Mouse (Mus musculus): ENCODE measurements at regions not wholly inside any gene's neighbourhood (a gene's known extent, or its start where the extent isn't known, plus 50 kb on each side); places are given as distances from the start of the nearest gene placed in this dataset.

DNA sequence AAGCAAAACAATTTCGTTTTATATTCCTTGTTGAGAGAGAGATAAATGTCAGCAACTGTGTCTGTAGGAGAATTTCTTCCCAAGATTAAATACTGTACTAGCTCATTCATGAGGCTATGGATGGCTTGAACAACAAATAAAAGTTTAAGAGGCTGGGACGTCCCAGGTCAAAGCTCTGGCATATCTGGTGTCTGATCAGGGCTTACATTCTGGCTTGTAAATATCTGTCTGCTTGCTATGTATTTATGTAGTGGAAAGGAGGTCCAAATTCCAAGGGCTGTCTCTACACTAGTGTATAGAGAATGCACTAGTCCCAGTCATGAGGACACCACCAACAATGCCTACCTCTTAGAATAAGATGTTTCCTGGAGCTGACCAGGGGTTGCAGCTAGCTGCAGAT, 332.4 kb downstream of the Pdgfc start:
- Histone ChIP-seq H3K27ac (ENCODE audit: low read depth, low read length) (no peak overlapping the region), H3K36me3 (ENCODE audit: control insufficient read depth, insufficient read depth, low read length) (no peaks in the 10 kb centered on the region), H3K4me3 (ENCODE audit: low read depth, low read length) (no peak overlapping the region), H3K9me3 (replicated peaks; ENCODE audit: control insufficient read depth, low read length) (no peaks in the 10 kb centered on the region), H3K27me3 (replicated peaks; ENCODE audit: control insufficient read depth, insufficient read depth, low read length) (no peaks in the 10 kb centered on the region), H3K4me2 (ENCODE audit: low read length) (no peak overlapping the region), H3K4me1 (ENCODE audit: control insufficient read depth, insufficient read depth, low read length) (no peaks in the 10 kb centered on the region), H3K9ac (ENCODE audit: low read length) (no peak overlapping the region)
- no peak for ATAC-seq
- DNase-seq (ENCODE audit: low spot score), result no peak
- 73% methylated on average over 2 of the region's 2 CpGs for WGBS

DNA sequence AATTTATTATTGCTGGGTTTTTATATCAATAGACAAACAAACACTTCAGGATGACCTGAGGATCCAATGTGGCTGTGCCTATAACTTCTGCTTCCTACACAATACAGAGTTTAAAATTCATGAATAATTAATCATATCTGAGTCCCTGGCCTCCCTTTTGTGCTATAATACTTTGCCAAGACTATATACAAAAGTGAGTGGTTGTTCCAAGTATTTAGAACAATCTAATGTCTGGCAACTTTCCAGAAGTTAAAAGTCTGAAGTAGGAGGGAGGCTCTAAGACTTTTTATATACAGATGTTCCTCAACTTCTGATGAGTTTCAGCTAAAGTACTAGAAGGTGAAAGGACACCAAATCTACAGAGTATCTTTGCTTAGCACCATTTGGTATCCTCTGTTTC, 333.5 kb downstream of the Pdgfc start:
- H3K4me3 ChIP-seq (ENCODE audit: low read depth, low read length), result no peak overlapping the region
- ATAC-seq, result no peak
- H3K4me2 ChIP-seq (ENCODE audit: low read length), result no peak overlapping the region
- H3K9ac ChIP-seq (ENCODE audit: low read length), result no peak overlapping the region
- H3K4me1 ChIP-seq (ENCODE audit: control insufficient read depth, insufficient read depth, low read length), result no peaks in the 10 kb centered on the region
- no peaks in the 10 kb centered on the region for H3K36me3 ChIP-seq (ENCODE audit: control insufficient read depth, insufficient read depth, low read length)
- no peak overlapping the region for H3K27ac ChIP-seq (ENCODE audit: low read depth, low read length)
- no peaks in the 10 kb centered on the region for H3K9me3 ChIP-seq (replicated peaks; ENCODE audit: control insufficient read depth, low read length)
- DNase-seq (ENCODE audit: low spot score), result no peak
- H3K27me3 ChIP-seq (replicated peaks; ENCODE audit: control insufficient read depth, insufficient read depth, low read length), result no peaks in the 10 kb centered on the region

DNA sequence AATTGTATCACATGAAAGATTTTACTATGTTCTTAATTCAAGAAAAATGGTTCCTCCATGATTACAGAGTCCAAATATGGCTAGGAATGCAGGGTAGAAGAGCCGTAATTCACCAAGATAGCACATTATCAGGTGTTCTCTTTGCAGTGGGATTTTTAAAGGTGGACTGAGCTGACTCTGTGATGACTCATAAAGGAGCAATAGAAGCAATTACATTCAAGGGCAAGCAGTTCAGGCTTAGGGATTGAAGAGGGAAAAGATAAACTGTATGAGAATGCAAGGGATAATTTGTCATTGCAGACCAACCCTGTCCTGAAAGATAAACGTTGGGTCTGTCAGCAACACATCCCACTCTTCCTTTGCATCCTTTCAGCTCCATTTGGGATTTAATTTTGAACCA, 339.8 kb downstream of the Pdgfc start:
- ATAC-seq, result no peak
- 88% methylated on average over 2 of the region's 2 CpGs for WGBS
- Histone ChIP-seq H3K4me2 (ENCODE audit: low read length) (no peak overlapping the region), H3K4me1 (ENCODE audit: control insufficient read depth, insufficient read depth, low read length) (no peaks in the 10 kb centered on the region), H3K4me3 (ENCODE audit: low read depth, low read length) (no peak overlapping the region), H3K27me3 (replicated peaks; ENCODE audit: control insufficient read depth, insufficient read depth, low read length) (no peaks in the 10 kb centered on the region), H3K36me3 (ENCODE audit: control insufficient read depth, insufficient read depth, low read length) (no peaks in the 10 kb centered on the region), H3K9me3 (replicated peaks; ENCODE audit: control insufficient read depth, low read length) (no peaks in the 10 kb centered on the region), H3K27ac (ENCODE audit: low read depth, low read length) (no peak overlapping the region), H3K9ac (ENCODE audit: low read length) (no peak overlapping the region)
- no peak for DNase-seq (ENCODE audit: low spot score)

DNA sequence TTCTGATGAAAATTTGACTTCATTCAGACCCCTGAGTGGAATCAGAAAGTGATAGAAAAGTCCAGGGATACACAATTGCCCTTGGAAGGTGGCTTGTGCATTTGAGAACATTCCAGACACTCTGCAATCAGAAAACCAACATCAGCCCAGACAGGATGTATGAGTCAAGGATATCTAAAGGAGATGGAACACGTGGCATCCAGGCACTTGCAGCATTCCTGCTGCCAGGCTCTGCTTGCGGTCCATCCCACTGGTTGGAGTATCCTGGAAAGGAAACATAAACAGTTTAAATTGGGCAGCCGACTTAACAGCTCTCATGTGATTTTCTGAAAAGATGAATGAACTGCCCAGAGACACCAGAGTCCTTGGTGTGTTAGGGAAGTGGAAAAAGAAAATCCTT, 341.2 kb downstream of the Pdgfc start:
- H3K9me3 ChIP-seq (replicated peaks; ENCODE audit: control insufficient read depth, low read length), result no peaks in the 10 kb centered on the region
- DNase-seq (ENCODE audit: low spot score) (no peak), ATAC-seq (no peak)
- no peak overlapping the region for H3K4me3 ChIP-seq (ENCODE audit: low read depth, low read length)
- H3K27me3 ChIP-seq (replicated peaks; ENCODE audit: control insufficient read depth, insufficient read depth, low read length), result no peaks in the 10 kb centered on the region
- no peaks in the 10 kb centered on the region for H3K4me1 ChIP-seq (ENCODE audit: control insufficient read depth, insufficient read depth, low read length)
- H3K9ac ChIP-seq (ENCODE audit: low read length), result no peak overlapping the region
- no peak overlapping the region for H3K4me2 ChIP-seq (ENCODE audit: low read length)
- H3K27ac ChIP-seq (ENCODE audit: low read depth, low read length), result no peak overlapping the region
- 80% methylated on average over 3 of the region's 3 CpGs for WGBS
- H3K36me3 ChIP-seq (ENCODE audit: control insufficient read depth, insufficient read depth, low read length), result no peaks in the 10 kb centered on the region

DNA sequence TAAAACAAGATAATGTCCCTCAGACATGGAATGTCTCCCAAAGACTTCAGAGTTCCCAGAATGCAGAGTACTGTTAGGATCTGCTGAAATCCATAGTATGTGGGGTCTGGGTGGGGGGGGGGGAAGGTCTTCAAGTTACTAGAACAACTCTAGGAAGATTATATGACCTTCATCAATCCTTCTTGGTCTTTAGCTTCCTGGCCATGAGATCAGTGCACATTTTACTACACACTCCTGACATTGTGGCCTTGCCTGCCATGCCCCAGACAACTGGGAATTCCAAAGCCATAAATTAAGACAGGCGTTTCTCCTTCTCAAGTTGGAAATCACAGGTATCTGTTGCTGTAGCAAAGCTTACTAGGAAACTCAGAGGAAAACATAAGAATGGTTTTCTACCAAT, 343.1 kb downstream of the Pdgfc start:
- WGBS, result 87% methylated on average over 1 of the region's 1 CpGs

DNA sequence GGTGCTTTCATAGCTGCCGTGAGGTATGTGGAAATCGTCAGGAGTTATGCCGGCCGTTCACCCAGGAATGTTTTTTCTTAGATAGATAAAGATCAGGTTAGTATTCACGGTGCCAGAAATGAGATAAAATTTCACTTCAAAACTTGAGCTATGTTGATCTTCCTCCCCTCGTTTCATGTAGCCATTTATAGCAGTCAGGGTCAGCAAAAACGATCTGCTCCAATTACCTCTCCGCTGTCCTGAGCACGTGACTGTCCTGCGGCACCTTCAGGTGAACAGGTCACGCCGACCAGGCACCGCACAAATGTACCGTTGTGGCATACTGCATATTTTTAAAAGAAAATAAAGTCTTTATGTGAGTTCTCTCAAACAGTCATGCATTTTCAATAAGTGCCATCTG, 350.7 kb downstream of the Pdgfc start:
- H3K4me3 ChIP-seq (ENCODE audit: low read depth, low read length), result no peak overlapping the region
- H3K4me1 ChIP-seq (ENCODE audit: control insufficient read depth, insufficient read depth, low read length), result no peaks in the 10 kb centered on the region
- H3K9ac ChIP-seq (ENCODE audit: low read length), result no peak overlapping the region
- H3K4me2 ChIP-seq (ENCODE audit: low read length), result no peak overlapping the region
- H3K9me3 ChIP-seq (replicated peaks; ENCODE audit: control insufficient read depth, low read length), result no peaks in the 10 kb centered on the region
- no peaks in the 10 kb centered on the region for H3K27me3 ChIP-seq (replicated peaks; ENCODE audit: control insufficient read depth, insufficient read depth, low read length)
- no peaks in the 10 kb centered on the region for H3K36me3 ChIP-seq (ENCODE audit: control insufficient read depth, insufficient read depth, low read length)
- no peak for DNase-seq (ENCODE audit: low spot score)
- no peak for ATAC-seq
- WGBS, result 88% methylated on average over 14 of the region's 14 CpGs
- H3K27ac ChIP-seq (ENCODE audit: low read depth, low read length), result no peak overlapping the region

More for the DNA sequence above, 343.1 kb downstream of the Pdgfc start:
- Histone ChIP-seq H3K4me3 (ENCODE audit: low read depth, low read length) (no peak overlapping the region), H3K27me3 (replicated peaks; ENCODE audit: control insufficient read depth, insufficient read depth, low read length) (no peaks in the 10 kb centered on the region), H3K4me2 (ENCODE audit: low read length) (no peak overlapping the region), H3K4me1 (ENCODE audit: control insufficient read depth, insufficient read depth, low read length) (no peaks in the 10 kb centered on the region), H3K9me3 (replicated peaks; ENCODE audit: control insufficient read depth, low read length) (no peaks in the 10 kb centered on the region), H3K36me3 (ENCODE audit: control insufficient read depth, insufficient read depth, low read length) (no peaks in the 10 kb centered on the region), H3K9ac (ENCODE audit: low read length) (no peak overlapping the region), H3K27ac (ENCODE audit: low read depth, low read length) (no peak overlapping the region)
- no peak for DNase-seq (ENCODE audit: low spot score)
- ATAC-seq, result no peak

DNA sequence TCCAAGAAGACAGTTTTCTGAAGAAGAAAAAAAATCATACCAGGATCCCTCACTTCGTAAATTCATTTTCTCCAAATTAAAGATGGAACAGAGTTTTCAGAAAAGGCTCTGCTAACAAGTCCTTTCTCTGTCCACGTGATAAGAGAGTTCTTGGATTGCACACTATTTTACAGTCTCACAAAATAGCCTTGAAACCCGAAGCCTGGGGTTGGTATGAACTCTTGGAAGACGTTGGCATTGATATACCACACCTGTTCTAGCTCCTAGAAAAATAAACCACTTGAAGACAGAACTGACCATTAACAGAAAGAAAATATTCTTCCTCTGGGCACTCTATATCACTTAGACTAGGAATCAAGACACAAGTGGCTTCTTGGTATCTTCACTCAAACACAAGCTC, 351.4 kb downstream of the Pdgfc start:
- H3K27me3 ChIP-seq (replicated peaks; ENCODE audit: control insufficient read depth, insufficient read depth, low read length), result no peaks in the 10 kb centered on the region
- H3K36me3 ChIP-seq (ENCODE audit: control insufficient read depth, insufficient read depth, low read length), result no peaks in the 10 kb centered on the region
- no peak overlapping the region for H3K9ac ChIP-seq (ENCODE audit: low read length)
- no peak overlapping the region for H3K27ac ChIP-seq (ENCODE audit: low read depth, low read length)
- ATAC-seq (no peak), DNase-seq (ENCODE audit: low spot score) (no peak)
- no peaks in the 10 kb centered on the region for H3K9me3 ChIP-seq (replicated peaks; ENCODE audit: control insufficient read depth, low read length)
- 83% methylated on average over 4 of the region's 4 CpGs for WGBS
- H3K4me1 ChIP-seq (ENCODE audit: control insufficient read depth, insufficient read depth, low read length), result no peaks in the 10 kb centered on the region
- no peak overlapping the region for H3K4me2 ChIP-seq (ENCODE audit: low read length)
- no peak overlapping the region for H3K4me3 ChIP-seq (ENCODE audit: low read depth, low read length)

DNA sequence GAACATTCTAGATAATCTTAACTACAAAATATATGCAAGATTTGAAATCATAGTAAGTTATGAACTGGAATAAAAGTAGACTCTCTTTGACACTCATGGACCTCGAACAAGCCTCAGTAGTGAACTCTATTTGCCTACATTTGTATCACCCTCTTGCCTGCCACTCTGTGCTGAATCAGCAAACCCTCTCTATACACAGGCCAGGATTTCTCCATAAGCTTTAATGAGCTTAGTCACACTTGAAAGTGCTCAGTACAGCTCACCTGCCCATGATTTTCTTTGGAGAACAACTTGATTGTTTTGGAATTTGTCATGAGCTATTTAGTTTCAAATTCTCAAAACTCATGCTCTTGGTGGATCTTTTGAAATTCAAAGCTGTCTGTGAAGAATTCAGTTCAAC, 361.0 kb downstream of the Pdgfc start:
- Histone ChIP-seq H3K27me3 (replicated peaks; ENCODE audit: control insufficient read depth, insufficient read depth, low read length) (no peaks in the 10 kb centered on the region), H3K9ac (ENCODE audit: low read length) (no peak overlapping the region), H3K4me3 (ENCODE audit: low read depth, low read length) (no peak overlapping the region), H3K4me2 (ENCODE audit: low read length) (no peak overlapping the region), H3K4me1 (ENCODE audit: control insufficient read depth, insufficient read depth, low read length) (no peaks in the 10 kb centered on the region), H3K9me3 (replicated peaks; ENCODE audit: control insufficient read depth, low read length) (no peaks in the 10 kb centered on the region), H3K27ac (ENCODE audit: low read depth, low read length) (no peak overlapping the region), H3K36me3 (ENCODE audit: control insufficient read depth, insufficient read depth, low read length) (no peaks in the 10 kb centered on the region)
- 84% methylated on average over 1 of the region's 1 CpGs for WGBS
- ATAC-seq (no peak), DNase-seq (ENCODE audit: low spot score) (no peak)

DNA sequence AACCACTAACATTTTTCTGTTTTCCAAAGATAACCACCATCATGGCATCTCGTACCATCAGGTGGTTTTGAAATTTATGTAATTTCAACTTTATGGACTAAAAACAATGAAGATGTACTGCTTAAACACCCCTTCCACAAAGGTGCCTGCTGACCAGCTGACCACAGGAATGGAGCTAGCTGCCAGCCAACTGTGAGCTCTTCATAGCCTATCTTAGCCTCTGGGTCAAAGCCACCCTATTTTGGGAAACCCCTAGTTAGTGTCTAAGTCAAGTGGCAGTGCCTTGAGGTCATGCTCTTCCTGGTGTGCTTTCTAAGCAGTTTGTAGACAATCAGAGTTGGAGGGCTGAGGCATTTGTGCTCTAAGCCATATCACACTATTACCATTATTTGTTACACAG, 364.8 kb downstream of the Pdgfc start:
- H3K9me3 ChIP-seq (replicated peaks; ENCODE audit: control insufficient read depth, low read length), result no peaks in the 10 kb centered on the region
- H3K4me2 ChIP-seq (ENCODE audit: low read length), result no peak overlapping the region
- no peaks in the 10 kb centered on the region for H3K27me3 ChIP-seq (replicated peaks; ENCODE audit: control insufficient read depth, insufficient read depth, low read length)
- 97% methylated on average over 1 of the region's 1 CpGs for WGBS
- ATAC-seq (no peak), DNase-seq (ENCODE audit: low spot score) (no peak)
- no peaks in the 10 kb centered on the region for H3K36me3 ChIP-seq (ENCODE audit: control insufficient read depth, insufficient read depth, low read length)
- H3K27ac ChIP-seq (ENCODE audit: low read depth, low read length), result no peak overlapping the region
- H3K4me3 ChIP-seq (ENCODE audit: low read depth, low read length), result no peak overlapping the region
- no peak overlapping the region for H3K9ac ChIP-seq (ENCODE audit: low read length)
- H3K4me1 ChIP-seq (ENCODE audit: control insufficient read depth, insufficient read depth, low read length), result no peaks in the 10 kb centered on the region

DNA sequence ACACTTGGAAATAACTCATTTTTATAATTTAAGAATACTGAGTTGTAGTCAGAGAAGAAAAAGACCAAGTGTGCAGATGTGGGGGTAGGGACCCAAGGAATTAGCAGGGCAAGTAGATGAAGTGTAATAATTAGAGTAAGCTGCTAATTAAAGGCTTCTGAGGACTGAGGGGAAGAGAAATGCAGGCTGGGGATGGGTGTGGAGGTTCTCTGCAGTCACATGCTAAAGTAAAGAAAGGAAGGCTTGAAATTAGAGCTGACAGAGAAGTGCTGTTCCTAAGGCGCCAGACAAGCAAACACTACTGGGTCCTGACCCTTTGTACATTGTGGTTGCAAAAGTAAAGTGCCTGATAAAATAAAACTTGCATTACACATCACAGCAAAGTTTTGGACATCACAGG, 372.7 kb downstream of the Pdgfc start:
- no peak overlapping the region for H3K9ac ChIP-seq (ENCODE audit: low read length)
- no peak overlapping the region for H3K27ac ChIP-seq (ENCODE audit: low read depth, low read length)
- no peak overlapping the region for H3K4me3 ChIP-seq (ENCODE audit: low read depth, low read length)
- WGBS, result 8% methylated on average over 1 of the region's 1 CpGs
- DNase-seq (ENCODE audit: low spot score) (peak; percentile 16), ATAC-seq (peak; percentile 44; the same call in 1 of the 2 replicates)
- no peaks in the 10 kb centered on the region for H3K27me3 ChIP-seq (replicated peaks; ENCODE audit: control insufficient read depth, insufficient read depth, low read length)
- H3K4me2 ChIP-seq (ENCODE audit: low read length), result no peak overlapping the region
- H3K36me3 ChIP-seq (ENCODE audit: control insufficient read depth, insufficient read depth, low read length), result no peaks in the 10 kb centered on the region
- H3K4me1 ChIP-seq (ENCODE audit: control insufficient read depth, insufficient read depth, low read length), result no peaks in the 10 kb centered on the region
- H3K9me3 ChIP-seq (replicated peaks; ENCODE audit: control insufficient read depth, low read length), result no peaks in the 10 kb centered on the region
